Comparison of ENCODE assay signal across 18 mouse cellular contexts in genomic region chr7:68227021-68227420, GRCm38 (mm10). TPM values are rescaled to one million over a fixed set of nuclear protein-coding genes. Genes with fewer than 3 reads are reported as not detected.
"Had no signal": no experiment of that assay in that cellular context is flagged by ENCODE, and none has a peak within 500 bp of the region (broad histone marks: within the 10 kb centered on the region; RNA-seq: fewer than 3 reads in every experiment).

No protein-coding gene starts in this region.

- H3K4me2 ChIP-seq: liver, embryonic 11.5 days; liver, embryonic 15.5 days; neural tube, embryonic 15.5 days; stomach, embryonic 15.5 days had no signal

- ATAC-seq: lung, postnatal 0 days had no signal

- DNase-seq: kidney, postnatal 10 days; kidney, postnatal 4 days; left cerebral cortex, postnatal 4 days; lung, adult 2 months; lung, postnatal 36 days; midbrain, embryonic 14.5 days; right cerebral cortex, postnatal 14 days had no signal

- H3K27me3 ChIP-seq: liver, embryonic 15.5 days; neural tube, embryonic 15.5 days; stomach, embryonic 15.5 days had no signal

- H3K4me3 ChIP-seq: layer of hippocampus, adult 2 months; liver, embryonic 15.5 days; midbrain, embryonic 10.5 days; myocyte; neural tube, embryonic 15.5 days; stomach, embryonic 15.5 days had no signal

- H3K4me1 ChIP-seq: liver, embryonic 15.5 days; stomach, embryonic 15.5 days had no signal

- H3K9me3 ChIP-seq: liver, embryonic 15.5 days; midbrain, embryonic 10.5 days; neural tube, embryonic 15.5 days; stomach, embryonic 15.5 days had no signal

- H3K27ac ChIP-seq: layer of hippocampus, adult 2 months; liver, embryonic 15.5 days; neural tube, embryonic 15.5 days; stomach, embryonic 15.5 days had no signal

- H3K9ac ChIP-seq: liver, embryonic 15.5 days; neural tube, embryonic 15.5 days; stomach, embryonic 15.5 days had no signal

RNA-seq across cellular contexts. Expression of gene Pgpep1l, which starts 37.0 kb away (rescaled TPM):
- total RNA-seq: left cerebral cortex, postnatal 4 days; megakaryocyte progenitor cell, adult 5-6 weeks had no signal
- polyA plus RNA-seq: kidney, embryonic 14.5 days; liver, embryonic 11.5 days; liver, embryonic 15.5 days; lung, postnatal 0 days; midbrain, embryonic 10.5 days; midbrain, embryonic 14.5 days; neural tube, embryonic 11.5 days; neural tube, embryonic 15.5 days; stomach, embryonic 15.5 days had no signal
